Mouse (Mus musculus) megakaryocyte progenitor cell, adult 5-6 weeks (primary cell): Measurements from ENCODE around the gene Pelo. TPM values are rescaled to one million over a fixed set of nuclear protein-coding genes. Genes with fewer than 3 reads are reported as not detected.

ENCODE experiments used
- ATAC-seq: replicated peaks from 2 replicates; pipeline ENCODE4 v1.8.0; 2016; ENCODE audit warnings: mild to moderate bottlenecking, moderate TSS enrichment, inconsistent platforms; ENCODE audit not compliant: poor library complexity
- total RNA-seq, 2 experiments: library from RNA; stranded (forward) in 1 of 2; stranded (reverse) in 1 of 2; fragments of 157-497, 149-512 nt in 1 of 2; fragments of 200-1000 nt in 1 of 2; gene quantifications; 2 replicates each; pipeline versions ENCODE4 v1.2.3 to v1.2.4; 2015 to 2017

The Pelo gene
- 13.2 and 16.6 TPM in 2 replicates for total RNA-seq (2015)
- 13.9 and 15.5 TPM in 2 replicates for total RNA-seq (2017)

GRCm38 (mm10) chr13:115090069-115090976 lies at the start of gene Pelo:
Pelo (minus strand) TSS chr13:115090186.
- peak; percentile 76 for ATAC-seq

- ATAC-seq = no peak
Observed at GRCm38 (mm10) chr13:115138513-115138912, 48.5 kb upstream of the Pelo start.

DNA sequence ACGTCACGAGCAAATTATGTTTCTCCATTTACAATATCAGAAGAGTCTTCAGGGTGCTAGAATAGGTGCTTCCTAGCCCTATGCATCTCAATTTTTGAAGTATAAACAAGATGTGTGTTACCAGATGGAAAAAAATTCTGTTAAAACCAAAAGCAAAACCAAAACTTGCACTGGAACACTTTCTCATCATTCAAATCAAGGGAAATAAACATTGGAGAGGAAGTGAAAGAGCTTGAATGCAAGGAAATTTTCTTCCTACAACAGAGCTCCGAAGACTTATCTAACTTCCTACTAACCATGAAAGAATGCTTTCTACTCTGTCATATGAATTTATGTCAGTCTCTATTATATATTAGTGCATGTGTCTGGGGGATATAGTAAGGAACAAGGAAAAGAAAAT lies 46.8 kb upstream of the Pelo start:
- ATAC-seq = peak; percentile 66

GRCm38 (mm10) chr13:115132435-115132834 lies 42.4 kb upstream of the Pelo start:
- no peak for ATAC-seq

GRCm38 (mm10) chr13:115131381-115131780 lies 41.4 kb upstream of the Pelo start:
- ATAC-seq = peak; percentile 76

- peak; percentile 56; the same call in 1 of the 2 replicates for ATAC-seq
Observed at GRCm38 (mm10) chr13:115130035-115130434, 40.0 kb upstream of the Pelo start.

GRCm38 (mm10) chr13:115127826-115128225 lies 37.8 kb upstream of the Pelo start:
- no peak for ATAC-seq

- ATAC-seq = no peak
Observed at GRCm38 (mm10) chr13:115126534-115126933, 36.5 kb upstream of the Pelo start.

- no peak for ATAC-seq
Observed at GRCm38 (mm10) chr13:115125130-115125529, 35.1 kb upstream of the Pelo start.

DNA sequence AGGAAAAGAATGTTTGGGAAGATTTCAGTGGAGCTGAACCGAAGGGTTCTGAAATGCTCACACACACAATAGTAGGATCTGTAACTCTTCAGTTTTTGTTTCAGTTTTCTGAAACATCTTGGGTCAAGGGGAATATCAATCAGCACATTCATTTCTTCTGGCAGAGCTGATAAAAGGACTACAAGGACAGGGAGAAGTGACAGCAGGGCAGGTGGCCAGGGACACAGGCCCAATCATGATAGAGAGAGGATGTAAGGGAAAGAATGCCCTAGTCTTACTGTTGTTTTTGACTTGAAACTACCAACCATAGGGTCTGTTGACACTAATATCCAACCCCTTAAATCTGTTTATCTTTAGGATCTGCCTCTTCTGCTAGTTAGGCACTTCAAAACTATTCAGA lies 34.5 kb upstream of the Pelo start:
- ATAC-seq = no peak

DNA sequence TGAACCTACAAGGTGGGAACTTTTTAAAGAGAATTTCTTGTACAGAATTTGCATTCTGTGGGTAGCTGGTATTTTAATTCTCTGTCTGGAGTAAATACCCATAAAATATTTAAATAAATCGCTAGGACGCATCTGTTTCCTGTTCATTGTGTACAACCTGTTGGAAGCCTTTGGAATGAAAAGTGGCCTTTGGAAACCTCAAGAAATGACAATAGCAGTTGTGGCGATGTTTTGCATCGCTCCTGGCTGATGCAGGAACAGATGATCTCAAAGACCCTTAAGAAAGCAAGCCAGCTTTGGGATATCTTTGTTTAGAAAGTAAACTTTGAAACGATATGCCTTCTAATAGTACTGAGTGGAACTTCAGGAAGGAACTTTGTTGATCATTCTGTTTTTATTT lies 28.8 kb upstream of the Pelo start:
- ATAC-seq = no peak

DNA sequence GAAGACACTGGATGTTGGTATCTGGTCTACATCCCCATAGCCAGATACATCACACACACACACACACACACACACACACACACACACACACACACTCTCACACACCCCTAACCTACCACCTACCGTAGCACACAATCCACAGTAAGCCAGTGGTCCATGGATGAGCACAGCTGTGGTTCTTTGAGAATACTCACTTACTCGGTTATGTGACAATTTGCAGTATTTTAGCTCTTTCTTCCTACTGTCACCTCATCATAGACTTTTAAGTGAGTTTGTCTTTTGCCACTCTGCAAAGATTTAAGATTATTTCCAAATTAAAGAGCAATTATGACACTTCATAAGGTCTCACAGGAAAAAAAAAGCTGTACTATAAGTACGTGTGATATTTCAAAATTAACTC lies 28.2 kb upstream of the Pelo start:
- ATAC-seq = no peak

GRCm38 (mm10) chr13:115116930-115117621 lies 27.1 kb upstream of the Pelo start:
- peak; percentile 70 for ATAC-seq

GRCm38 (mm10) chr13:115109628-115110027 lies 19.6 kb upstream of the Pelo start:
- ATAC-seq = no peak

- ATAC-seq = peak; percentile 40
Observed at GRCm38 (mm10) chr13:115107436-115107835, 17.4 kb upstream of the Pelo start.

DNA sequence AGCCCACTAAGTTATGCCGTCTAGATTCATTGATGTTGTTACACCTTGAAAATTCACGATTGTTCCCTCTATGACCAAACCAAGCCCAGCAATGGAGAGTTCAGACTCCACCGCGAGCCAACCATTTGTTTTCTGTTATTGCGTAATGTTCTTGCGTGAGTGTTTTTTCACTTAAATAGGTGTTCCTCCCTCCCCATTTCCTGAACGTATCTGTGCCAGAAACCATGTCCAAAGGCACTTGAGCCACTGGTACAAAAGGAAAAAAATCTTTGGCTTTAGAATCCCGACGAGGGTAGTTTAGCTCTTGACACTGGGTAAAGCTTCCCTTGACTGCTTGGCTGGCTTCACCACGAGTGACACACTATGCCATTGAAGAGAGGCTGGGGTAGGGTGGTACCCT lies 16.2 kb upstream of the Pelo start:
- ATAC-seq = no peak

- peak; percentile 35 for ATAC-seq
Observed at GRCm38 (mm10) chr13:115102754-115103153, 12.8 kb upstream of the Pelo start.

- peak; percentile 80 for ATAC-seq
Observed at GRCm38 (mm10) chr13:115101355-115102191, 11.6 kb upstream of the Pelo start, which contains the start of the genes Gm49395 and Itga1. Gm49395 (minus strand) TSS chr13:115101921. Itga1 (minus strand) TSS chr13:115101964.

GRCm38 (mm10) chr13:115100381-115101177 lies 10.6 kb upstream of the Pelo start:
- no peak for ATAC-seq

- no peak for ATAC-seq
Observed at GRCm38 (mm10) chr13:115099381-115099780, 9.4 kb upstream of the Pelo start.
